Mouse (Mus musculus) spleen, postnatal 36 days (tissue): ENCODE results near the gene Ebp.

Experiments used
- DNase-seq, 2 experiments: peaks; one replicate each; pipeline ENCODE4 v3.0.0; 2022; ENCODE audit warnings: low spot score in 2 of 2, mixed read lengths in 1 of 2

The Ebp gene

GRCm38 (mm10) chrX:8192126-8192639, 1.1 kb downstream of the Ebp start:
- DNase-seq, result peak in 1 of 2 experiments; percentile 2

GRCm38 (mm10) chrX:8182871-8183540, 10.3 kb downstream of the Ebp start:
- DNase-seq, result no peak

GRCm38 (mm10) chrX:8179646-8180045, 13.7 kb downstream of the Ebp start:
- no peak for DNase-seq

GRCm38 (mm10) chrX:8178871-8179270, 14.4 kb downstream of the Ebp start:
- no peak for DNase-seq

- DNase-seq, result peak; percentile 86 to 89
These were observed 17.6 kb downstream of the Ebp start, which contains the start of gene Tbc1d25 for GRCm38 (mm10) chrX:8175504-8176385. Tbc1d25 (minus strand) TSS chrX:8176181.

GRCm38 (mm10) chrX:8175169-8175503, 18.2 kb downstream of the Ebp start:
- DNase-seq, result no peak

- peak; percentile 44 to 57 for DNase-seq
These were observed 25.3 kb downstream of the Ebp start for GRCm38 (mm10) chrX:8167716-8168647.

- no peak for DNase-seq
These were observed 28.8 kb downstream of the Ebp start for GRCm38 (mm10) chrX:8164471-8164870.

- DNase-seq, result no peak
These were observed 30.2 kb downstream of the Ebp start for GRCm38 (mm10) chrX:8163076-8163475.

GRCm38 (mm10) chrX:8145153-8145991, 47.9 kb downstream of the Ebp start, which contains the start of gene Rbm3:
Rbm3 (minus strand) TSS chrX:8145880.
- peak; percentile 86 to 90 for DNase-seq

GRCm38 (mm10) chrX:8143750-8144149, 49.6 kb downstream of the Ebp start:
- no peak for DNase-seq

GRCm38 (mm10) chrX:8142948-8143347, 50.4 kb downstream of the Ebp start:
- no peak for DNase-seq

GRCm38 (mm10) chrX:8141058-8141457, 52.3 kb downstream of the Ebp start:
- no peak for DNase-seq

GRCm38 (mm10) chrX:8140446-8140845, 52.9 kb downstream of the Ebp start:
- no peak for DNase-seq

GRCm38 (mm10) chrX:8139480-8139879, 53.8 kb downstream of the Ebp start:
- no peak for DNase-seq

GRCm38 (mm10) chrX:8135886-8136285, 57.4 kb downstream of the Ebp start:
- DNase-seq, result peak in 1 of 2 experiments; percentile 43
